Mouse (Mus musculus): ENCODE data around the gene Usp18.

The Usp18 gene

GRCm38 (mm10) chr6:121245127-121246036, at the start of gene Usp18:
Gene Usp18 (plus strand): TSS chr6:121245906.
- DNase-seq (ENCODE audit: low spot score in 2 of 2): peak; percentile 54 to 71

GRCm38 (mm10) chr6:121197807-121198365, 47.8 kb upstream of the Usp18 start:
- no peak for DNase-seq (ENCODE audit: low spot score in 2 of 2)

GRCm38 (mm10) chr6:121200458-121200857, 45.2 kb upstream of the Usp18 start:
- no peak for DNase-seq (ENCODE audit: low spot score in 2 of 2)

- no peak for DNase-seq (ENCODE audit: low spot score in 2 of 2)
These were observed 43.7 kb upstream of the Usp18 start for GRCm38 (mm10) chr6:121202026-121202425.

- DNase-seq (ENCODE audit: low spot score in 2 of 2): no peak
These were observed 39.2 kb upstream of the Usp18 start for GRCm38 (mm10) chr6:121206481-121206880.

- no peak for DNase-seq (ENCODE audit: low spot score in 2 of 2)
These were observed 36.1 kb upstream of the Usp18 start for GRCm38 (mm10) chr6:121209584-121209983.

- peak in 1 of 2 experiments; percentile 25 for DNase-seq (ENCODE audit: low spot score in 2 of 2)
These were observed 35.4 kb upstream of the Usp18 start, which contains the start of gene Tuba8 for GRCm38 (mm10) chr6:121210149-121210925. Gene Tuba8 (plus strand): TSS chr6:121210696.

GRCm38 (mm10) chr6:121210926-121211289, 34.8 kb upstream of the Usp18 start:
- DNase-seq (ENCODE audit: low spot score in 2 of 2): no peak

GRCm38 (mm10) chr6:121211743-121212142, 34.0 kb upstream of the Usp18 start:
- peak in 1 of 2 experiments; percentile 22 for DNase-seq (ENCODE audit: low spot score in 2 of 2)

GRCm38 (mm10) chr6:121212988-121213387, 32.7 kb upstream of the Usp18 start:
- DNase-seq (ENCODE audit: low spot score in 2 of 2): no peak

- DNase-seq (ENCODE audit: low spot score in 2 of 2): no peak
These were observed 31.5 kb upstream of the Usp18 start for GRCm38 (mm10) chr6:121214221-121214620.

- no peak for DNase-seq (ENCODE audit: low spot score in 2 of 2)
These were observed 30.9 kb upstream of the Usp18 start for GRCm38 (mm10) chr6:121214667-121215330.

- no peak for DNase-seq (ENCODE audit: low spot score in 2 of 2)
These were observed 30.4 kb upstream of the Usp18 start for GRCm38 (mm10) chr6:121215336-121215735.

GRCm38 (mm10) chr6:121215896-121216295, 29.8 kb upstream of the Usp18 start:
- no peak for DNase-seq (ENCODE audit: low spot score in 2 of 2)

- no peak for DNase-seq (ENCODE audit: low spot score in 2 of 2)
These were observed 29.0 kb upstream of the Usp18 start for GRCm38 (mm10) chr6:121216589-121217255.

- DNase-seq (ENCODE audit: low spot score in 2 of 2): no peak
These were observed 27.7 kb upstream of the Usp18 start for GRCm38 (mm10) chr6:121218002-121218401.

GRCm38 (mm10) chr6:121219406-121219805, 26.3 kb upstream of the Usp18 start:
- DNase-seq (ENCODE audit: low spot score in 2 of 2): no peak

GRCm38 (mm10) chr6:121220181-121220580, 25.5 kb upstream of the Usp18 start:
- no peak for DNase-seq (ENCODE audit: low spot score in 2 of 2)

GRCm38 (mm10) chr6:121221876-121222597, 23.7 kb upstream of the Usp18 start:
- DNase-seq (ENCODE audit: low spot score in 2 of 2): no peak

GRCm38 (mm10) chr6:121223001-121223400, 22.7 kb upstream of the Usp18 start:
- DNase-seq (ENCODE audit: low spot score in 2 of 2): no peak

Data from cerebellum, postnatal 4 days (tissue).